Mouse (Mus musculus) C2C12 (cell line): ENCODE data around the gene Prdx1.

Experiments used
- CEBPB ChIP-seq: IDR thresholded peaks from one replicate; pipeline ENCODE4 v1.6.1; 2011; ENCODE audit warnings: low read depth, mild to moderate bottlenecking, control low read depth, moderate library complexity
- CTCF ChIP-seq: IDR thresholded peaks from one replicate; pipeline ENCODE4 v1.5.1; 2011; ENCODE audit not compliant: control insufficient read depth, insufficient read depth, insufficient read length
- FOSL1 ChIP-seq: IDR thresholded peaks from one replicate; pipeline ENCODE4 v1.8.0; 2011; ENCODE audit warnings: mild to moderate bottlenecking, low read length; ENCODE audit not compliant: poor library complexity, insufficient read depth, severe bottlenecking
- MAX ChIP-seq: IDR thresholded peaks from one replicate; pipeline ENCODE4 v1.6.1; 2011; ENCODE audit warnings: mild to moderate bottlenecking, control low read depth
- MYOG ChIP-seq: IDR thresholded peaks from one replicate; pipeline ENCODE4 v1.6.1; 2011; ENCODE audit not compliant: control insufficient read depth, insufficient read length; ENCODE audit errors: extremely low read depth
- USF1 ChIP-seq: IDR thresholded peaks from one replicate; pipeline ENCODE4 v1.6.1; 2011; ENCODE audit warnings: low read depth, mild to moderate bottlenecking, control low read depth, moderate library complexity

GRCm38 (mm10) chr4:116650365-116650764, 35.0 kb upstream of the Prdx1 start:
- TF ChIP-seq CTCF (no peak), FOSL1 (no peak), MAX (no peak), USF1 (no peak), CEBPB (no peak), MYOG (no peak)
